Mouse (Mus musculus) midbrain, embryonic 10.5 days (tissue): ENCODE results near the gene Zfp526. TPM values are rescaled to one million over a fixed set of nuclear protein-coding genes. Genes with fewer than 3 reads are reported as not detected.
"Not testable (repeated sequence)": the region's sequence is repeated elsewhere in the genome, so short reads cannot be mapped to it uniquely, and the experiment has no call there.

ENCODE experiments used
- DNase-seq: peaks from one replicate; pipeline ENCODE4 v3.0.0-alpha.2; 2017; ENCODE audit warnings: low spot score
- H3K27ac ChIP-seq: fragments of 300-500 bp; sonication (generic); replicated peaks from 2 replicates; pipeline ENCODE4 v1.5.1; 2016; ENCODE audit warnings: mild to moderate bottlenecking
- H3K27me3 ChIP-seq: fragments of 300-500 bp; sonication (generic); 2 replicates; pipeline ENCODE4 v1.6.1; 2016; ENCODE audit warnings: low read depth, mild to moderate bottlenecking; ENCODE audit not compliant: poor library complexity, severe bottlenecking
- H3K36me3 ChIP-seq: fragments of 300-500 bp; sonication (generic); 2 replicates; pipeline ENCODE4 v1.6.1; 2016; ENCODE audit warnings: mild to moderate bottlenecking, moderate library complexity
- H3K4me1 ChIP-seq: fragments of 300-500 bp; sonication (generic); 2 replicates; pipeline ENCODE4 v1.6.1; 2016
- H3K4me3 ChIP-seq: fragments of 300-500 bp; sonication (generic); 2 replicates; pipeline ENCODE4 v1.5.1; 2016; ENCODE audit warnings: mild to moderate bottlenecking, moderate library complexity
- H3K9me3 ChIP-seq: fragments of 300-500 bp; sonication (generic); replicated peaks from 2 replicates; pipeline ENCODE4 v1.6.1; 2016; ENCODE audit warnings: mild to moderate bottlenecking
- WGBS: fragments of 180-500 bp; shearing (Covaris S2); methylation state at CpG from one replicate; pipeline ENCODE4 v1.1.7; 2016; 5-methylcytosine and 5-hydroxymethylcytosine counted together
- polyA plus RNA-seq: library from polyadenylated mRNA; unstranded; fragments of >200 nt; fragmentation: Nextera tagmentation; extraction: Ambion mirVana; gene quantifications from 2 replicates; pipeline ENCODE4 v1.2.1, GENCODE M21; 2016

The Zfp526 gene
- polyA plus RNA-seq, 1 experiment from 2014 or later = 2.7 TPM

DNA sequence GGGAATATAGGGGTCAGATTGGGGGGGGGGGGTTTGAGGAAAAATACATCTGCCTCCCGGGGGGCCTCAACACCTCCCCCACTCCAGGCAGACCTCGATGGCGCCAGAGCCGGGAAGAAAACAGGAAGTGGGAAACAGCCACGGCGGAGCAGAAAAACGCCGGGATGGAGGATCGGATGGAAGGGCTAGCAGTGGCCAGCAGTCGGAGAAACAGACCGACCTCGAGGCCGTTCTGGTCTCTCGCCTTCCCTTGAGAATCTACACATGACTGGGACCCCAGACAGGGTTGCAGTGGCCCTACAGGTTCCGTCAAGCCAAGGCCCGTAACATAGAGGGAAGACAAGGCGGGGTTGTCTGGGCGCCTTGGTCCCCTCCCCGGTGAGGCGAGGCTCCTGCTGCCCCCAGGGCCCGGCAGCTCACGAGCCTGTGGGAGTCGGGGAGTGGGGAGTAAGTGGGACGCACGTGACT lies 27.7 kb downstream of the Zfp526 start:
- Histone ChIP-seq H3K27ac (peak overlapping the region; percentile 96), H3K9me3 (no peaks in the 10 kb centered on the region), H3K27me3 (no peaks in the 10 kb centered on the region), H3K4me1 (peaks cover 63% of the 10 kb centered on the region), H3K36me3 (peaks cover 34% of the 10 kb centered on the region), H3K4me3 (peak overlapping the region; percentile 78)
- under 1% methylated on average over 25 of the region's 25 CpGs for WGBS
- no peak for DNase-seq

GRCm38 (mm10) chr7:25249314-25250140 lies 28.3 kb downstream of the Zfp526 start:
- H3K36me3 ChIP-seq = peaks cover 28% of the 10 kb centered on the region
- peak; percentile 88 for DNase-seq
- H3K9me3 ChIP-seq = no peaks in the 10 kb centered on the region
- peaks cover 62% of the 10 kb centered on the region for H3K4me1 ChIP-seq
- H3K4me3 ChIP-seq = peak overlapping the region; percentile 78
- H3K27ac ChIP-seq = peak overlapping the region; percentile 96
- H3K27me3 ChIP-seq = no peaks in the 10 kb centered on the region
- WGBS = under 1% methylated on average over 59 of the region's 73 CpGs

DNA sequence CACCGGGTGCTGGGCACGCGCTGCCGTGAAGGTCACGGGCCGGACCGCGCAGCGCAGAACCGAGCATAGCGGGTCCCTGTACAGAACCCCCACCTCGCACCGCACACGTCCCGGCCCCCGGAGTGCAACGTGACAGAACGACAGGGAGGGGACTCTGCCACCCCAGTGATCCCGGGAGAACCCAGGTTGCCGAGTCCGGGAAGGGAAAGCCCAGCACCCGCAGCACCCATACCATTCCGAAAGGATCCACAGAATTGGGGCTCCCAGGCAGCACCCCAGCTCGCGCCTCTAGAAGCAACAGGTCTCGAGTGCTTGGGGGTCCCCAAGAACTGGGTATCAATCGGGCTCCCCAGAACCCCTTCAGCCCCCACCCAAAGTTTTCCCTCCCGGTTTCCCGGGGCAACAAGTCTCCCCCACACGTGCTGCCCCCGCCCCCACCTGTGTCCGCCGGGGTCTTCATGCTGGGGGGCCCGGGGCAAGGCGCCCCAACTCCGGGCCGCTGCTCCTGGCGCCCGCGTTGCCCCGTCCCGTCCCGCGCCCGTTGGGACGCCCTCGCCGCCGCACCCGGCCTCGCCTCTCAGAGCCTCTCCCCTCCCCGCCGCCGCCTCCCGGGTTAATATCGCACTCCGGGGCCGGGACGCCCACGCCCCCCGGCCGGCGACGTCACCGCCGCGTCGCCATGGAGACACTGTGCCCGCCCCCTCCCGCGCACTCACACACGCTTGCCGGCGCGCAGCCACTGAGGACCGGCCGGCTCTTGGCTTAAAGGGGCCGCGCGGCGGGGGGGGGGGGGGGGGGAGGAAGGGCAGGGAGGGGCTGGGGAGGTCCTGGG lies 29.1 kb downstream of the Zfp526 start, which contains the start of gene Erf:
TSS of gene Erf (minus strand) at position 621 of the 832 bp plus-strand sequence.
- Histone ChIP-seq H3K4me1 (peaks cover 59% of the 10 kb centered on the region), H3K27me3 (no peaks in the 10 kb centered on the region), H3K9me3 (no peaks in the 10 kb centered on the region), H3K27ac (peak within 1 kb of the TSS; percentile 96), H3K4me3 (peak within 1 kb of the TSS; percentile 78), H3K36me3 (peaks cover 19% of the 10 kb centered on the region)
- peak; percentile 96 for DNase-seq
- WGBS = under 1% methylated on average over 78 of the region's 81 CpGs

DNA sequence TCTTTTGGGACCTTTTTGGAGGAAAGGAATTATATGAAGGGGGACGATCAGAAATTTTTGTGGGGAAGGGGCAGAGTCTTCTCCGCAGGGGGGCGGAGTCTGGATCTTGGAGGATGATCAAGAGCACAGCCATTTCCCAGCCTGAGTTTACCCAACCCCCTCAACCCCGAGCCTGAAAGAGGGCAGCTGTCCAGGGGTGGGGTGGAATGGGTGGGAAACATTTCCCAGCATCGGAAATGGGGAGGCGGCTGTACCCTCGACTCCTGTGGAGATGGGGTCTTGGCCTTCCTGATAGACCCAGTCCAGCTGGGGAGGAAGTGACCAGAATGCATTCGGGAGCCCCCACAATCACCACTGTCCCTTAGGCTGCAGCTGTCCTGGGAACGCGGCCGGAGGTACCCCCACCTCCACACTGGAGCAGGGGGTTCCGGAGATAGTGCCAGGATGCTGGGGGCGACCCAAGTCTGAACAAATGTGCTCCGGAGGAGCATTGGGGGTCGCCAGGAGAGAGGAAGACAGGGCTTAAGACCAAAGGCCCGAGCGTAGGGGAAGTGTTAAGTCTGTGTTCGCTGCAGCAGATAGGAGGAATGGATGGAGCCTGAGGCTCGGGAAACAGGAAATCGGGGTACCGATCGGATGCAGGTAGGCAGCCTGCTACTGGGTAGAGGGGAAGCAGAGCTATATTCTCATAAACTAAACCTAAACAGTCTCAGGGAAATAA lies 30.0 kb downstream of the Zfp526 start:
- no peaks in the 10 kb centered on the region for H3K27me3 ChIP-seq
- peaks cover 11% of the 10 kb centered on the region for H3K36me3 ChIP-seq
- no peak for DNase-seq
- H3K9me3 ChIP-seq = no peaks in the 10 kb centered on the region
- peaks cover 54% of the 10 kb centered on the region for H3K4me1 ChIP-seq
- H3K4me3 ChIP-seq = peak overlapping the region; percentile 78
- under 1% methylated on average over 22 of the region's 22 CpGs for WGBS
- peak overlapping the region; percentile 96 for H3K27ac ChIP-seq

GRCm38 (mm10) chr7:25251822-25252221 lies 30.6 kb downstream of the Zfp526 start:
- no peaks in the 10 kb centered on the region for H3K27me3 ChIP-seq
- H3K4me3 ChIP-seq = peak overlapping the region; percentile 78
- DNase-seq = no peak
- peak overlapping the region; percentile 96 for H3K27ac ChIP-seq
- H3K9me3 ChIP-seq = no peaks in the 10 kb centered on the region
- WGBS = 15% methylated on average over 8 of the region's 8 CpGs
- H3K4me1 ChIP-seq = peaks cover 48% of the 10 kb centered on the region
- peaks cover 5% of the 10 kb centered on the region; the same call in 1 of the 2 replicates for H3K36me3 ChIP-seq

DNA sequence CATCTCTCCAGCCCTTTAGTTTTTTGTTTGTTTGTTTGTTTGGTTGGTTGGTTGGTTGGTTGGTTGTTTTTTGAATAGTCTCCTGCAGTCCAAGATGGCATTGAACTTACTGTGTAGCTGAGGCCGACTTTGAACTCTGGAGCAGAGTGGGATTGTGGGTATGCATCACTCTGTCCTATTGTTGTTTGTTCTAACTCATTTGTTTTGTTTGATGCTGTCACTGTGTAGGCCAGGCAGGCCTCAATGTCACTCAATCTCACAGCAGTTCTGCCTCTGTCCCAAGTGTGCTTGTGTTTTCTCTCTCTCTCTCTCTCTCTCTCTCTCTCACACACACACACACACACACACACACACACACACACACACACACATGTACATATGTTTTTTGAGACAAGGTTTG lies 40.7 kb downstream of the Zfp526 start:
- 89% methylated on average over 1 of the region's 1 CpGs for WGBS
- Histone ChIP-seq H3K9me3 (no peaks in the 10 kb centered on the region), H3K4me1 (peaks cover 18% of the 10 kb centered on the region), H3K27ac (no peak overlapping the region), H3K4me3 (no peak overlapping the region), H3K27me3 (peaks cover 6% of the 10 kb centered on the region; the same call in 1 of the 2 replicates), H3K36me3 (no peaks in the 10 kb centered on the region)
- no peak for DNase-seq

DNA sequence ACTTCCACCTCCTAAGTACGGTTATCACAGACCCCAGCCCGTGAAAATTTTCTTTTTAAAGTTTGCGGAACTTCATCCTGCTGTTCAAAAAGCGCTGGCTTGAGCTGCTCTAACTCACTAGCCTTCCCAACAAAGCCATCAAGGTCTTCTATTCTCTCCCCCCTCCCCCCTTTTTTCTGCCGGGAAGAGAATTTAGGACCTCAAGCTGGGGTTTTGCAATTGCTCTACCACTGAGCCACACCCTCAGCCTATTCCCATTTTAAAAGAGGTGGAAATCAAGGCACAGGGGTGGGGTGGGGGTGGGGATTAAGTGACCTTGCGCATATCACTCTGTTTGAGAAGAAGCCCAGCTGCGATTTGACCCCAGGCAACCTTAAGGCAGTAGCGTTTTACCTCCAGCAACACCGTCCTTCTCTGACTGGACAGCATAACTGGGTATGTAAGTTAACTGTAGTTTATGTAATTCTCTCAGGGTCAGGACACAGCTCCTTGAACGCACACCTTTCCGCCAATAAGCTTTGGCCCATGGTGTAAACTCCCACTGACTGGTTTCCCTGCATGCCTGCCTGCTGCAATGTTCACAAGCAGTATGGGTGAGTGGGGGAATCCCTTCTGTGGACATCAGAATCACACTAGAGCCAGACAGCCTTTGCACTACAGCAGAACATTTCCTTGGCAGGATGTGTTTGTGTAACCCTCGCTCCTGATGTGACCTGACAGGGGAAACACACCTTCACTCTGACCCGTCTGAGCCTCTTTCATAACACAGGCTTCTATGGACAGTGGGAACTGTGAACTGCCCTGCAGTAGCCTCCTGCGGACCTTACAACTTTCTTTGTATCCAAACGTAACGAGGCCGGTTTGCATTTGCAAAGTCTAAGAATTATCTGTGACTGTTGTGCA lies 43.0 kb downstream of the Zfp526 start:
- H3K36me3 ChIP-seq = no peaks in the 10 kb centered on the region
- no peak overlapping the region; the same call in 1 of the 2 replicates for H3K27ac ChIP-seq
- peaks cover 31% of the 10 kb centered on the region for H3K4me1 ChIP-seq
- 26% methylated on average over 17 of the region's 17 CpGs for WGBS
- no peak for DNase-seq
- H3K27me3 ChIP-seq = peaks cover 6% of the 10 kb centered on the region; the same call in 1 of the 2 replicates
- H3K4me3 ChIP-seq = no peak overlapping the region
- no peaks in the 10 kb centered on the region for H3K9me3 ChIP-seq

- H3K4me1 ChIP-seq = peaks cover 44% of the 10 kb centered on the region
- DNase-seq, H3K36me3 ChIP-seq, H3K9me3 ChIP-seq, H3K27me3 ChIP-seq, H3K27ac ChIP-seq, H3K4me3 ChIP-seq: not testable (repeated sequence)
- WGBS = 92% methylated on average over 5 of the region's 5 CpGs
Measured at GRCm38 (mm10) chr7:25265743-25266142, 44.5 kb downstream of the Zfp526 start.

- 89% methylated on average over 8 of the region's 8 CpGs for WGBS
- Histone ChIP-seq H3K36me3 (peaks cover 5% of the 10 kb centered on the region), H3K27ac (peak overlapping the region; percentile 97), H3K9me3 (no peaks in the 10 kb centered on the region), H3K27me3 (peaks cover 6% of the 10 kb centered on the region; the same call in 1 of the 2 replicates), H3K4me1 (peaks cover 44% of the 10 kb centered on the region), H3K4me3 (peak overlapping the region; percentile 90; the same call in 1 of the 2 replicates)
- no peak for DNase-seq
Measured at GRCm38 (mm10) chr7:25266180-25266962, 45.1 kb downstream of the Zfp526 start.

DNA sequence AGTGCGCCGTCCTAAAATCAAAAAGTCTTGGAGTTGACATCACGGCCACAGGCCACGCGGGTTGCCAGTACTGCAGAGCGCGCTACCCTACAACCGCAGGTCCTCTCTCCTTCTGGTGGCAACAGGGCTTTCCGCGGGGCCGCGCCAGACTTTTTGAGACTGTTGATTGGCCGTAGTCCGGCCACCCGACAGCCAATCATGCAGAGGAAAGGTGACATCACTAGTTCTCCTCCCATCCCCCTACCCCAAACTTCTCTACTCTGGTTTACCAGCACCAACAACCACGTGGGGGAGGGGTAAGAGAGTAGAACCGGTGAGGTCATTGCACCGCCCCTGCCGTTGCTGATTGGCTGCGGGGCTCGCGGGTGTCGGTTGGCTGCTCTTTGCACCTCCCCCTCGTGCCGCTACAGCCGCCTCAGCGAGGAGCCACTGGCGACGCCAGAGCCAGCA lies 46.1 kb downstream of the Zfp526 start, which contains the start of gene Cic:
TSS of gene Cic (plus strand) at position 404 of the 450 bp plus-strand sequence.
- DNase-seq = peak; percentile 99
- H3K27me3 ChIP-seq = peaks cover 6% of the 10 kb centered on the region; the same call in 1 of the 2 replicates
- under 1% methylated on average over 29 of the region's 29 CpGs for WGBS
- no peaks in the 10 kb centered on the region for H3K9me3 ChIP-seq
- peak within 1 kb of the TSS; percentile 90 for H3K4me3 ChIP-seq
- peaks cover 14% of the 10 kb centered on the region for H3K36me3 ChIP-seq
- peak within 1 kb of the TSS; percentile 97 for H3K27ac ChIP-seq
- peaks cover 44% of the 10 kb centered on the region for H3K4me1 ChIP-seq
